Mouse (Mus musculus): ENCODE results near the gene Chst12.

- no peak for TF ChIP-seq CTCF (IDR thresholded peaks at IDR 0.05; ENCODE audit: low read depth, low read length)
- no peak for TF ChIP-seq POLR2A (IDR thresholded peaks at IDR 0.05; ENCODE audit: extremely low read depth, insufficient read depth, low read length)
Observed at GRCm38 (mm10) chr5:140567751-140568150, 62.4 kb downstream of the Chst12 start.

Measured in liver, adult 2 months (tissue).